Mouse (Mus musculus): ENCODE results near the gene Plekhg1.

Plekhg1 gene

GRCm38 (mm10) chr10:3741791-3742190 is 1.6 kb downstream of the Plekhg1 start:
- DNase-seq (ENCODE audit: low read depth in 2 of 2, low spot score in 2 of 2) = no peak

- no peak for DNase-seq (ENCODE audit: low read depth in 2 of 2, low spot score in 2 of 2)
Observed at GRCm38 (mm10) chr10:3743069-3743468, 2.9 kb downstream of the Plekhg1 start.

- no peak for DNase-seq (ENCODE audit: low read depth in 2 of 2, low spot score in 2 of 2)
Observed at GRCm38 (mm10) chr10:3743826-3744225, 3.7 kb downstream of the Plekhg1 start.

GRCm38 (mm10) chr10:3746794-3747518 is 6.8 kb downstream of the Plekhg1 start:
- DNase-seq (ENCODE audit: low read depth in 2 of 2, low spot score in 2 of 2) = no peak

GRCm38 (mm10) chr10:3749580-3749979 is 9.4 kb downstream of the Plekhg1 start:
- no peak for DNase-seq (ENCODE audit: low read depth in 2 of 2, low spot score in 2 of 2)

GRCm38 (mm10) chr10:3761992-3762391 is 21.8 kb downstream of the Plekhg1 start:
- no peak for DNase-seq (ENCODE audit: low read depth in 2 of 2, low spot score in 2 of 2)

GRCm38 (mm10) chr10:3763199-3763598 is 23.0 kb downstream of the Plekhg1 start:
- DNase-seq (ENCODE audit: low read depth in 2 of 2, low spot score in 2 of 2) = no peak

- no peak for DNase-seq (ENCODE audit: low read depth in 2 of 2, low spot score in 2 of 2)
Observed at GRCm38 (mm10) chr10:3769131-3769530, 29.0 kb downstream of the Plekhg1 start.

- no peak for DNase-seq (ENCODE audit: low read depth in 2 of 2, low spot score in 2 of 2)
Observed at GRCm38 (mm10) chr10:3774330-3774729, 34.2 kb downstream of the Plekhg1 start.

- DNase-seq (ENCODE audit: low read depth in 2 of 2, low spot score in 2 of 2) = no peak
Observed at GRCm38 (mm10) chr10:3776761-3777160, 36.6 kb downstream of the Plekhg1 start.

- DNase-seq (ENCODE audit: low read depth in 2 of 2, low spot score in 2 of 2) = no peak
Observed at GRCm38 (mm10) chr10:3785362-3785761, 45.2 kb downstream of the Plekhg1 start.

- no peak for DNase-seq (ENCODE audit: low read depth in 2 of 2, low spot score in 2 of 2)
Observed at GRCm38 (mm10) chr10:3786531-3786930, 46.4 kb downstream of the Plekhg1 start.

GRCm38 (mm10) chr10:3787006-3787405 is 46.8 kb downstream of the Plekhg1 start:
- no peak for DNase-seq (ENCODE audit: low read depth in 2 of 2, low spot score in 2 of 2)

GRCm38 (mm10) chr10:3793825-3794224 is 53.7 kb downstream of the Plekhg1 start:
- no peak for DNase-seq (ENCODE audit: low read depth in 2 of 2, low spot score in 2 of 2)

GRCm38 (mm10) chr10:3799455-3799854 is 59.3 kb downstream of the Plekhg1 start:
- no peak for DNase-seq (ENCODE audit: low read depth in 2 of 2, low spot score in 2 of 2)

- no peak for DNase-seq (ENCODE audit: low read depth in 2 of 2, low spot score in 2 of 2)
Observed at GRCm38 (mm10) chr10:3801254-3801653, 61.1 kb downstream of the Plekhg1 start.

GRCm38 (mm10) chr10:3805334-3805733 is 65.2 kb downstream of the Plekhg1 start:
- DNase-seq (ENCODE audit: low read depth in 2 of 2, low spot score in 2 of 2) = no peak

- DNase-seq (ENCODE audit: low read depth in 2 of 2, low spot score in 2 of 2) = no peak
Observed at GRCm38 (mm10) chr10:3807980-3808379, 67.8 kb downstream of the Plekhg1 start.

- no peak for DNase-seq (ENCODE audit: low read depth in 2 of 2, low spot score in 2 of 2)
Observed at GRCm38 (mm10) chr10:3810476-3811273, 70.5 kb downstream of the Plekhg1 start.

GRCm38 (mm10) chr10:3818940-3819701 is 79.0 kb downstream of the Plekhg1 start:
- no peak for DNase-seq (ENCODE audit: low read depth in 2 of 2, low spot score in 2 of 2)

- DNase-seq (ENCODE audit: low read depth in 2 of 2, low spot score in 2 of 2) = no peak
Observed at GRCm38 (mm10) chr10:3823826-3824225, 83.7 kb downstream of the Plekhg1 start.

GRCm38 (mm10) chr10:3826043-3826442 is 85.9 kb downstream of the Plekhg1 start:
- DNase-seq (ENCODE audit: low read depth in 2 of 2, low spot score in 2 of 2) = no peak

Data from CD8-positive naive resting alpha-beta T cell, adult 2 months (primary cell).